Mouse (Mus musculus) kidney, postnatal 25 days (tissue): Measurements from ENCODE around the gene Phb2.

Experiments
- DNase-seq, 2 experiments: peaks; one replicate each; pipeline ENCODE4 v3.0.0; 2021; ENCODE audit warnings: mixed read lengths in 2 of 2

Phb2 gene

DNA sequence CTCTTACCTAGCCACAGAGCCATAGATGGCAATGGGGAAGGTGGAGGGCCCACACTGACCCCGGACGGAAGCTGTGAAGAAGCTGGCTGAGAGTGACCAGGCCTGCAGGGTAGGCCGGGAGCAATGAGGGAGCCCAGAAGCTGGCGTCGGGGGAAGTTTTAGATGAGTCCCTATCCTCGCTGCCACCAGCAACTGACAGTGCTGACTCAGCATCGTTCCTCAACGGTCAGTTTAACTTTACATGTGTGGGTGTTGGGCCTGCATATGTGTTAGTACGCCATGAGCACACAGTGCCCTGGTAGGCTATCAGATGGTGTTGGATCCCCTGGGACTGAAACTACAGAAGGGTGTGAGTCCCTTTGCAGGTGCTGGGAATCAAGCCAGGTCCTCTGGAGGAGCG is 12.3 kb downstream of the Phb2 start:
- no peak for DNase-seq

DNA sequence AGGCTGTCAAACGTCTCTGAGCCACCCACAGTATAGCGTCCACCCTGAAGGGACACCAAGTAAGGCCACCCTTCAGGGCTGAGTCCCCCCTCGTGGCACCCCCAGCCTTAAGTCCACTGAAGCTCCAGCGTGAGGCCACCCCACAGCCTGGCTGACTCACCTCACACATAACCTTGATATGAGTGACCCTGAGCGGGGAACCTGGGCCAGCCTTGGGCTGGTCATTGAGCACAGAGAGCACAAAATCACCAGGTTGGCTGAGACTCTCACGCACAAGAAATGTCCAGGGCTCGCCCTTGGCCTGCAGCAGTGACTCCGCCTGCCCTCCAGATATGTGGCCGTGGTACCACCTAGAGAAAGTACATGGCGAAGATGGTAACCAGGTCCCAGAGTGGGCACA is 16.5 kb downstream of the Phb2 start:
- DNase-seq = no peak

DNA sequence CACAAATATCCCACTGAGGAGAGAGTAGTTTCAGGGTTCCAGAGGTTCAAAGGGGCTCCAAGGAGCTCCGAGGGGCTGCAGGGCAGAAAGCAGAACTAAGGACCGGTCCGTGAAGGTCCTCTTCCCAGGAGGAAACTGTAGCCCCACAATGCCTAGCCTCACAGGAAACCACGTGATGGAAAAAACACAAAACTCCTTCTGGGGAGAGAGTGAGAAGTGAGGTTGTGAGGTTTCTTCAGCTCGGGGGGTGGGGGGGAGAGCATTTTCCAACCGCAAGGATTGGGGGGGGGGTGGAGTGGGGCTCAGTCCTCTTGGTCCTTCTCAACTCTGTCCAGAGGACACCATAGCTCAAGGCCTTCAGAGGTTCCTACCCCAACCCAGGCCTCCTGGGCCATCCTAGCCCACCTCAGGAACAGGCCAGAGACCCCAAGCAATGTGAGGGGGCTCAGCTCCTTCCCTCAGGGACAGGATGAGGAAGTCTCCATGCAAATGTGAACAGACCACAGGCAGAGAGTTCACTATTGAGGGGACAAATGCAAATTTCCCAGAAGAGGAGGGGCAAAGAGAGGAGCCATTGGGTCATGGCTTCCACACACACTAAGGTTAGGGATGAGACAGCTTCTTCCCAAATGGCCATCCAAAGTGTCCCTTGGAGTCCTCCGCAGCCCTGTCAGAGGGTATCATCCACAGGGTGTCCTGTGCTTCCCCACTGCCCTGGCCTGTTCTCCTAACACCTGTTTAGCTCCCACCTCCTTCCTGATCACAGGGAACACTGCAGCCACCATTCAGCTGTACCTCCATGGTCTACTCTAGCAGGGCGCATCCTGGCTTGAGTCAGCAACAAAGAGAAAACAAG is 17.9 kb downstream of the Phb2 start:
- no peak for DNase-seq

DNA sequence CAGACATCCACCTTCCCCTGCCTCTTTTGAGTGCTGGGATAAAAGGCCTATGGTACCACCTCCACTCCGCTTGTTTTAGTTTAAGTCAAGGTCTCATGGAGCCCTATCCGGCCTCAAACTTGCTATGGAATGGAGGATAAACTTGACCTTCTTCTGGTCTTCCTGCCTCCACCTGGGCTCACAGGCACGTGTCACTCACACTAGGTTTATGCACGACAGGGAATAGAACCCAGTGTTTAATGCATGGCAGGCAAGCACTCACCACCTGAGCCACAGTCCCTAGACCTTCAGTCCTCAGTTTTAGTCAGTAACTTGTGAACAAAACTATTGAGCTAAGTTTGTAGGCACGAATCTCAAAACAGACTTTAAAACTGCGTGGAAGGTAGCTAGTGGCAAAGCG is 18.9 kb downstream of the Phb2 start:
- no peak for DNase-seq

DNA sequence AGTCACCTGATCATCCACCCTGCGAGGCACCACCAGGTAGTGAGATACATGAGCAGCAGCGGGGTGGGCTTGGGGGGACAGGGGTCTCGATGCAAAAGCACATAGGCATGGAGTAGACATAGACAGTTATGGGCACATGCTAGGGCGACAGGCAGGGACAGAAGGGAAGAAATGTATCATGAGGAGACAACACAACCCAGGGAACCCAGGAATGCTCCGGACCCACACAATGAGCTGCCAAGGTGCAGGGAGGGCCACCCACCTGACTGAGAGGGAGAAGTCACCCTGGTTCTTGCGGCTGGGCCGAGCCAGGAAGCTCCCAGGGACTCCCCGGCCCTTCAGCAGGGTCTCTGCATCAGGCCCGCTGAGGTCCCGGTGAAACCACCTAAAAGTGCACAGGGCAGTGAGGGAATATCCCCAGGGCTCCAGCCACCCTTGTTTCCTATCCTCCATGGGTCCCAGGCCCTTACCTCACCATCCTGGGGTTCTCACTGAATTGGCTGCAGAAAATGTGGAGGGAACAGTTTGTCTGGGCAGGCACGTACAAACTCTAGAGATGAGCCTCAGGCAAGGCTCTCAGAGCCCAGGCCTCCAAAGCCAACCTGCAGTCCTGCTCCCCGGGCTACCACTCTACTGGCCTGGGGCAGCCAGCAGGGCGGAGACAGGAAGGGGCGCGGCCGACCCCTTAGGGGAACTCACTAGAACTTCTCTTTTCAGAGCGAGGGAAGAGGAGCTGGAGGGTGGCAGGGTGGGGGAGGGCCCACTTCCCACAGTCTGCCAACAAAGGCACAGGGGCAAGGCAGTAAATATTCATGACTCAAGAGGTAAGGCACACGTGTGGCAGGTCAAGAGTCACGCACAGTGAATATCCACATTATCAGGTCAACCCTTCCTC is 20.6 kb downstream of the Phb2 start:
- DNase-seq = no peak

DNA sequence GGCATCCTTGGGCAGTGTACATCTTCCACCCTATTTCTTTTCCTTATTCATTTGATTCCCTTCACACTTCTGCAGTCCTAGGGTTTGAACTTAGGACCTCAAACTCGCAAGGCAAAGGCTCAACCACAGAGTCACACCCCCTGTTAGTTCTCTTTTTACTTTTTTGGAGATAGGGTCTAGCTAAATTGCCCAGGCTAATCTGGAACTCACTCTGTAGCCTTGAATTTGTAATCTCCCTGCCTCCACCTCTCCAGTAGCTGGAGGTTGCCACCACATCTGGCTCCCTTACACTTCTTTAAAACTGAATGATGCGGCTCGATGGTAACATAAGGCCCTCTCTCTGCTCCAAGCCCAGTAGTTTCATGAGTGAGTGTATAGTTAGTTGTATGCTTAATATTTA is 22.3 kb downstream of the Phb2 start:
- DNase-seq = no peak

DNA sequence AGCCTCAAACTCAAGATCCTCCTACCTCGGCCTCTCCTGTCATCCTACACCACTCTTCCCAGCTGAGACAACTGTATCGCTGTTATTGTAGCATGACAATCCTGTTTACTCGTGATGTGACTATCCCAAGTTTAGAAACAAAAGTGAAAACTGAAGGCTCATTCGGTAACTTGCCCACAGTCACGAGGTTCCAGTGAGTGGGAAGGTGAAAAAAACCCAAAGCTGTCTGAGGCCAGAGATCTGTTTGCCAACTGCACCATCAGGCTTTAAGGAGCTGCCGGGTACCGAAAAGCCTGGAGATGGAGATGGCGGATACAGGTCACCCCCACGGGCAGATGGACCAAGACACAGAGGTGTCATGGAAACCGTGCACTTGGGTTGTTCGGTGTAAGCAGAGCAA is 24.9 kb downstream of the Phb2 start:
- DNase-seq = no peak

DNA sequence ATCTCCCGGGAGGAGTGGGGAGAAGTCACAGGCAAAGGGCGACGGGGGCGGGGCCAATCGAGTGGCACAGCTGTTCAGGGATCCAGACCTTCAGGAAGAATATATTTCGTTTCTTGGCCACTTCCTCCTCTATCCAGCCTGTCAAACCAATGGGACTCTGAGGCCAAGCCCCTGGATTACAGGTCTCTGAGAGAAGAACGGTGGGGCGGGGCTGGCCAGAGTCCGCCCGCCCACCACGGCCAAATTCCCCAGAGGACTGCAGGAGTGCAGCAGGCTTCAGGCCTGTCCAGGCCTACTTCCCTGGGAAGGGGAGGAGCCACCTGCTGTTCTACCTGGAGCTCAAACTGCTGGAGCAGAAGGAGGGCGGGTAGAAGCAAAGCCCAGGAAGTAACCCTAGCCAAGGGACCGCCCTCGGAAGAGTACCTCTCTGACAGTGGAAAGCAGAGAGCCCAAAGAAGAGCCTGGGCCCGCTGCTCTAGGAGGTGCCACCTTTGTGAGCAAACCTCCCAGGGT is 26.4 kb downstream of the Phb2 start, which contains the start of gene Ptpn6:
Gene Ptpn6 (minus strand): TSS at position 204 of the 513 bp plus-strand sequence.
- DNase-seq = peak; percentile 90 to 97

DNA sequence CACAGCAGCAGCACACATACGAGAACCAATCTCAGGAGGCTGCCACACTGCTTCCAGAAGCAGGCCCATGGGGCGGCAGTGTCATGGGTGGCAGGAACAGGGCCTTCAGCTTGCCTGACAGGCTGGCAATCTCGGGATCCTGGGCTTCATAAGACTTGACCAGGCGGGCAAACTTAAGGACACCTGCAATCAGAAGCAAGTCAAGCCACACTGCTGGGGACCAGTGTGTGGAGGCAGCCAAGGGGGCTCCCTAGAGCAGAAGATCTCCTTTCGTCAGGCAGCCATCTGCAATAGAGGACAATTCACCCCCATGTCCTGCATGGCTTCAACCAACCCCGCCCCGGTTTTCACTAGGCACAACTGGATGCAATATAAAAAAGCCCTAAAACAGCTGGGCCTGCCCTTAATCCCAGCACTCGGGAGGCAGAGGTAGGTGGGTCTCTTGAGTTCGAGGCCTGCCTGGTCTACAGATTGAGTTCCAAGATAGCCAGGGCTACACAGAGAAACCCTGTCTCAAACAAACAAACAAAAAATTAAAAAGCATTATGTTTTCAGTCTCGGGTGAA is 27.2 kb downstream of the Phb2 start:
- DNase-seq = no peak

DNA sequence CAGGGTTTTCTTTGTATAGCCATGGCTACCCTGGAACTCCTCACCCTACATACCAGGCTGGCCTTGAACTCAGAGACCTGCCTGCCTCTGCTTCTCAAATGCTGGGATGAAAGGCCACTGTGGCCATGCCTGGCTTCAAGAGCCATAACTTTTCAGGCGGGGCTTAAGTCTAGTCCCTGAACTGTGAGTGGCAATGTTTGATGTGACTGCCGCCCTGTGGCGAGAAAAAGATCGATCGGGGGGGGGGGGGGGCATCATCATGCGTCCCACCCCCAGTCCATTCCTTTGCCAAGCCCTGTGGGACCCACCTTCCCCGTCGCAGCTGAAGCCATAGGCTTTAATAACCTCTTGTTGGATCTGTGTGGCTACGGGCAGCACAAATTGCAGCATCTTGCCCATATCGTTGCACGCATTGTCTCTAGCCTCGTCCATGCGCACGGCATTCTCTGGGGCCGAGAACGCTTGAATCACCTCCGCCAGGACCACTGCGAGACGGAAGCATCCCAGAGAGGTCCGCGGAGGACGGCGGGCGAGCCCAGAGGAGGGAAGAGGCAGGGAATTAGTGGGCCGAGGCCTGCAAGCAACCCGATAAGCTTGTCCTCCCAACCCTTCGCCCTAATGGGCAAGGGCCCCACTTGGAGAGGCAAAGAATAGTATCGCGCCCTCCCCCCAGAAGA is 28.2 kb downstream of the Phb2 start:
- DNase-seq = peak; percentile 46 to 72

DNA sequence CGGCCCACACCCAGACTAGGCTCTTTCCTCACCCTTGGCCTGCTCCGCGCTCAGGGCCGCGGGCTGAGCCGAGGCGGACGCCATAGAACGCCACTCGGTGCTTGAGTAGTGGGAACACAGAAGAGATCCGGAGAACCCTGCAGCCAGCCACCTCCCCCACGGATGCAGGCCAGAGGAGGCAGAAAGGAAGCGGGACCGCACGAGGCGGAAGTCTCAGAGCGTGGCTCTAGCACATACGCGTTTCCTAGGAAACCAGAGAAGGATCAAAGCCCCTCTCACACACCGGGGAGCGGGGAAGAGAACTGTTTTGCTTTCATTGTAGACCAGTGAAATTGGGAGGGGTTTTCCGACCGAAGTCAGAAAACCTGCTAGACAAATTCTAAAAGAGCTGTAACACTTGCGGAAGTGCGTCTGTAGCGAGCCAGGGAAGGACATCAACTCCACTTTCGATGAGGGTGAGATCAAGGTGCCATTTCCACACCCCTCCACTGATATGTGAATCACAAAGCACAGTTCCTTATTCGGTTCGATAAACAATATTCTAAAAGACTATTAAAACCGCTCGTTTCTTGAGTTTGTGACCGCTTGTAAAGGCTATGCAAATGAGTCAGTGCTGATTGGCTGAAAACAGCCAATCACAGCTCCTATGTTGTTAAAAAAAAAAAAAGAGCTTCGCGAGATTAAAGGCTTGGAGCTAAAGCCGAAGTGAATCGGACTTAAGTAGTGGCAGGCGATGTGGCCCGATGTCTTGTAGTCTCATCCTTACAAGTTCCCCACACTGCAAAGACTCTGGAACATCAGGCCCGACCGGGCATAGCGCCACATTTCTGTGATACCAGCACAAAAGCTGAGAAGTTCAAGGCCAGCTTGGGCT is 29.0 kb downstream of the Phb2 start, which contains the start of gene Grcc10:
Gene Grcc10 (minus strand): TSS at position 487 of the 874 bp plus-strand sequence.
- DNase-seq = peak; percentile 85 to 94

DNA sequence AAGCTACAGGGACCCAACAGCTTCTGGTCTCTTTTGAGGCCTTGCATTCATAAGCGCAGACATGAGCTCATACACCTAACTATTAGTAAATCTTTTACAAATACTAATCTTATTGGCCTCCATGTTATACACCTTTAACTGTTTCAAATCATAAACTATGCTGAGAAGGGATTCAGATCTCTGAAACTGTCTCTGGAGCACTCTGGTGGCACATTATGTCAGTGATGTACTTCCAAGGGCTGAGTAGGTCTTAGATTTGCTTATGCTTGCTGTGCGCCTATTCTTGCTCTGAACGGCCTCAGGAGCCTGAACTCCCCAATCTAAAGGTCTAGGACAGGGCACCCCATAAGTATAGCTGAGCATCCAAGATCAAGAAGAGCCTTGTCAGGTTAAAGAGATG is 29.7 kb downstream of the Phb2 start:
- DNase-seq = no peak

DNA sequence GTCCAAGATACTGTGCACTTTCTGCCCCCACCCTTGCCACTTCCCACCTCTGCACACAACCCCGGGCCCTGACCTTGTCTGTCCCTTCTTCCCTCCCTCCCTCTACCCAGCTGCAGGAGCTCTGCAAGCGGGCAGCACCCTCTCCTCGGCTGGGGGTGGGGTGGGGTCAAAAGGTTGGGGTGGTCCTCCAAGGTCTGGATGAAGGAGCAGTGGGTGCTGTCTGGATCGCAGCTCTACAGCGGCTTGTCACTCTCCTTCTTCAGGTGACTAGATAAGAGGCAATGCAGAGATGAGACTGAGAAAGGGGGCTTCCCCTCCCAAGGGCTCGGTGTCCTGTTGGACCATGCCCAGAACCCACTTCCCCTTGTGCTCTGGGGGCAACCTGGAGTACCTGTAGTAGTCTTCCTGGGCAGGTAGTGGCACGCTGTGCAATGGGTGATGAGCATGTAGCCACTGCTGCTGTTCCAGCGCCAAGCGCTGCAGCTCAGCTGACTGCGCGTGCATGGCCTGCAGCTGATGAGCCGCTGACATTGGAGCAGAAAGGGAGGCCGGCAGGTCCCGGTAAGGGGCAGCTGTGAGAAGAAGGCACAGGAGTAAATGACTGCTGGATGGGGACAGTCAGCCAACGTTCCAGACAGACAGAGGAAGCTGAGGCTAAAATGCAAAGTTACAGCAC is 30.8 kb downstream of the Phb2 start:
- DNase-seq = no peak

DNA sequence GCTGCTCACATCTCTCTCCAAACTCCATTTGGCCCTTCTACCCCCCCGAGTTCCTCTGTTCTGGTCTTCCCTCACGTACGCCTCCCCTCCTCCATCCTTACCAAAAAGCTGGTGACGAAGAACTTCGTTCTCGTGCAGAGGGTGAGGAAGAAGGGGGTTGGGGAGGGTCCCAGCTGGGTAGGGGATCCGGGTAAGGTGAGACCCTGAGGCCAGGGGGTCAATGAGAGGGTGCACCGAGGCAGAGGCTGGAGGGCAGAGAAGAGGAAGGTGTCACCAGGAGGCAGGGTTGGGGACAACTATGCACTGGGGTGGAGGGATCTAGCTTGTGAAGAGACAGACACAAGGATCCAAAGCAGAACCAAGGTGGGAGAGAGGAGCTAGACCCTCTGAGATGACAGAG is 31.5 kb downstream of the Phb2 start:
- no peak for DNase-seq

DNA sequence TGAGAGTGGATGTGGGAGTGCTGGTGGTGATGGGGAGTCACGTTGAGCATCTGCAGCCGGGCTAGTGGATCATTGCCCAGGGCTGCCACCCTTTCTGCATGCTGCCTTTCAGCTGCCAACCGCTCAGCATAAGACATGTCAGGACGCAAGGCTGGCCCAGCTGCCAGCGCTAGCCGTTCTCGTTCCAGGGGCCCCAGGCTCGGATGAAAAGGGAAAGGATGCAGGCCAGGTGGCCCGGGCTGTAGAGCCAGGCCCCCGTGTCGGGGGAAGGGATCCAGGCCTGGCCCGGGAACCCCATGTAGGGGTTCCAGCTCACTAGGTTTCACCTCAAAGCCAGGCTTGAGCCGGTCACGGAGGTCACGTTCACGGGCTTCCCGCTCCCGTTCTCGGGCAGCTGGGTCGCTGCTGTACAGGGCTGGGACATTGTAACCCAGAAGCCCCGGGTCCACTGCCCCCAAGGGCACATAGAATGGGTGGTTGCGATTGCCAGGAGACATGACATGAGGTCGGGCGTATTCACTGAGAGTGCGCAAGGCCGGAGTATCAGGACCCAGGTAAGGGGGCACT is 32.7 kb downstream of the Phb2 start:
- peak in 1 of 2 experiments; percentile 77 for DNase-seq

DNA sequence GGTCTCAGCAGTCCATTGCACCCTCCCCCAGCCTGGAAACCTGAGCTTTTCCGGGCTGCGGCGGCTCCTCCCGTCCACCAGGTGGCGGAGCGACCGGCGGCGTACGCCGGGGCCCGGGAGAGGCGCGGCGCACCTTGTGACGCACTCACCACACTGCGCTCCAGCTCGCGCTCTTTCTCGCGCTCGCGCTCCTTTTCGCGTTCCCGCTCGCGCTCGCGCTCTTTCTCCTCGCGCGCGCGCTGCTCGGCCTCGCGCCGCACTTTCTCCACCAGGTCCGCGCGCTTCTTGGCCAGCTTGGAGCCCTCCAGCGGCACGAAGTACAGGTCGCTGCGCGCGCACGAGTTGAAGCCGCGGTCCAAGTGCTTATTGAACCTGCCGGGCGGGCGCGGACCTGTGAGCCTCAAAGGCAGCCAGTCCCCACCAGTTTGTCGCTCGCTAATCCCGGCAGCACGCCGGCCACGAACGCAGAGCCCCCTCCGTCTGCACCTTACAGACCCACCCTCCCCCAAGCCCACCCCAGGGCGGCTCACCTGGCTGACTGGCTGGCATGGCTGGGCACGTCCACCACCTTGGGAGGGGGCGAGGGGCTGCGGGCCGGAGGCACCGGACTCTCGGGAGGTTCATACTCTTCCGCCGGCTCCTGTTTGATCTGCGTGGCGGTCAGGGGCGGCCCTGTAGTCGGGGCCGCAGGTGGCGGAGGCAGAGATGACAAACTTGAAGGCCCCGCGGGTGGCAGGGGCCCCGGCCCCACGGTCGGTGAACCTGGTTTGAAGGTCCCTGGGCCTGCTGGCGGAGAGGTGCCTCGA is 33.6 kb downstream of the Phb2 start:
- peak; percentile 93 to 97 for DNase-seq

DNA sequence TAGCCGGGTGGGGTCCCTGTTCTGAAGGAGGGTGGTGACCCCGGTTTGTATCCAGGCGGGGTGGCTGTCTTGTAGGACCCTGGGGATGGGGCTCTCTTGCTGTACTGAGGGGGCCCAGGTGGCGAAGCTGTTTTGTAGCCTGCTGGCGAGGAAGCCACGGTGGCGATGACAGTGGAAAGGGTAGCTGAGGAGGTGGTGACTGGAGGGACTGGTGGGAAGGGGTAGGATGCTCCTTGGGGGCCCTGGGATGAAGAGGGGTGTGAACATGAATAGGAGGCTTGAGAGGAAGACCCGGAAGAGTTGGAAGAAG is 34.1 kb downstream of the Phb2 start:
- no peak for DNase-seq

DNA sequence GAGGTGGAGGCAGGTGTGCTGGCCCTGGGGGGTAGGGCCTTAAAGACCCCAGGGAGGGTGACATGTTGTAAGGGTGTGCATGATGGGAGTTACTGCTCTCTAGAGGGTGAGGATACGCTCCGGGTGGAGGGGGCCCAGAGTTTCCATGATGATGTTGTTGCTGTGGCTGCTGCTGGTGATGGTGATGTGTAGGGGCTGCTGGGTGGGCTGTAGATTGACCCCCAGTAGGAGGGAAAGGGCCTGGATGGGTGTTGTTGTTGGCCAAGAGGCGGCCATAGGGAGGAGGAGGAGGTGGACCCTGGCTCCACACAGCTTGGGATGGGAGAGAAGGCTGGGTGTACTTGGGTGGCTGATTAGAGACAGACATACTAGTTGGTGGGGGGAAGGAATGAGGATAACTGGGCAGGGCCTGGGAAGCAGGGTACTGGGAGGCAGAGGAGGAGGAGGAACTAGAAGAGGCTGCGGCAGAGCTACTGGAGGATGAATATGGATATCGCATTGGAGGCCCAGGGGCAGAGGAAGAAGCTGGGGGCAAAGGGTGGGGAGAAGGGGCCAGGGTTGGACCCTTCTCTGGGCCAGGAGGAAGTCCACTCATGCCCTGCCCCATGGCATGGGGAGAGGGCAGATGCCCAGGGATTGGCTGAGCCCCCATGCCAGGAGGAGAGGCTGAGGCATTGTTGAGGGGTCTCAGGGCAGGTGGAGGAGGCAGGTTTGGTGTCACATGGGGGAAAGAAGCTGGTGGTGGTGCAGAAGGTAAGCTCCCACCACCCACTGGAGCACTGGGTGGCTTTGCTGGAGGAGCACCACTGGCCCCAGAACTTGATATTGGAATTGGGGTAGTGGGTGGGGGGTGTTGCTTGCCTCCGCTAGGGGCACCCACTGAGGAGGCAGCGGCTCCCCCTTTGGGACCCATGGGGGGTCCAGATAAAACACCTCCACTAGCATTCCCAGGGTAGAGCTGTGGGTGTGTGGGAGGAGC is 34.8 kb downstream of the Phb2 start:
- DNase-seq = peak in 1 of 2 experiments; percentile 39

DNA sequence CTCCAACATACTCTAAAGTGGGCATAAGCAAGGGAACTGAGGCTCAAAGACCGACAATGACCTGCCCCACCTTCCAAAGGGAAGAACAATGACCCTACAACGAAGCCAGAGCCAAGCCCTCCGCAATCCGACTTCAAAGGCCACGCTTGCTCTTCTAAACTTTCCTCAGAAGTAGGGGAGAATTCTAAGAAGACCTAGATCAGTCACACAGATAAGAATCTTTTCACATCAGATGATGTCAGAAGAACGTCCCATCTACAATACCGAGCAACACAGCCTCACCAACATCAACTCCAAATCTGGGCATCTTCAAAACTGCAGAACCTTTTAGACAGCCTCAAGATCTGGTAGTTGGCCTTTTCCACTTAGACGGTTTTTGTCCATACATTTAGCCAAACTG is 38.3 kb downstream of the Phb2 start:
- DNase-seq = no peak
